Mouse (Mus musculus) stomach, postnatal 0 days (tissue): ENCODE results near the gene Nim1k. TPM values are rescaled to one million over a fixed set of nuclear protein-coding genes. Genes with fewer than 3 reads are reported as not detected.

ENCODE experiments used
- ATAC-seq: fragments of 200-750 bp; cut with Nextera tagmentation; 2 replicates; pipeline ENCODE4 v1.8.0; 2017; ENCODE audit not compliant: low FRiP score, low TSS enrichment
- DNase-seq: peaks from one replicate; pipeline ENCODE4 v3.0.0-alpha.2; 2016; ENCODE audit warnings: low spot score
- H3K27ac ChIP-seq: fragments of 300-500 bp; sonication (generic); replicated peaks from 2 replicates; pipeline ENCODE4 v1.5.1; 2014; ENCODE audit warnings: mild to moderate bottlenecking, control low read depth
- H3K27me3 ChIP-seq: fragments of 300-500 bp; sonication (generic); 2 replicates; pipeline ENCODE4 v1.6.1; 2014; ENCODE audit warnings: low read length; ENCODE audit not compliant: control insufficient read depth, insufficient read depth
- H3K36me3 ChIP-seq: fragments of 300-500 bp; sonication (generic); 2 replicates; pipeline ENCODE4 v1.6.1; 2014; ENCODE audit warnings: low read length, mixed read lengths; ENCODE audit not compliant: control insufficient read depth, insufficient read depth
- H3K4me1 ChIP-seq: fragments of 300-500 bp; sonication (generic); replicated peaks from 2 replicates; pipeline ENCODE4 v1.6.1; 2014; ENCODE audit warnings: antibody characterized with exemption; ENCODE audit not compliant: control insufficient read depth, insufficient read depth
- H3K4me2 ChIP-seq: fragments of 300-500 bp; sonication (generic); replicated peaks from 2 replicates; pipeline ENCODE4 v1.6.1; 2014; ENCODE audit warnings: low read depth, mild to moderate bottlenecking, control low read depth, moderate library complexity
- H3K4me3 ChIP-seq: fragments of 300-500 bp; sonication (generic); 2 replicates; pipeline ENCODE4 v1.5.1; 2014; ENCODE audit warnings: low read depth, low read length, control low read depth
- H3K9ac ChIP-seq: fragments of 300-500 bp; sonication (generic); 2 replicates; pipeline ENCODE4 v1.6.1; 2014; ENCODE audit warnings: mild to moderate bottlenecking, low read length, control low read depth, mixed read lengths
- H3K9me3 ChIP-seq: fragments of 300-500 bp; sonication (generic); 2 replicates; pipeline ENCODE4 v1.6.1; 2016; ENCODE audit warnings: low read length; ENCODE audit not compliant: control insufficient read depth
- CTCF ChIP-seq: IDR thresholded peaks from 2 replicates; pipeline ENCODE4 v1.5.1; 2016; ENCODE audit warnings: antibody characterized with exemption, low read depth, mild to moderate bottlenecking, moderate library complexity
- EP300 ChIP-seq: optimal IDR thresholded peaks from 2 replicates; pipeline ENCODE3; 2016; ENCODE audit warnings: antibody characterized with exemption
- WGBS: fragments of 180-500 bp; shearing (Covaris S2); extraction: QIAGEN DNeasy Blood & Tissue Kit; methylation state at CpG from one replicate; pipeline ENCODE4 v1.1.7; 2014; 5-methylcytosine and 5-hydroxymethylcytosine counted together
- polyA plus RNA-seq: library from polyadenylated mRNA; unstranded; fragments of >200 nt; fragmentation: Nextera tagmentation; extraction: Ambion mirVana; gene quantifications from 2 replicates; pipeline ENCODE4 v1.2.1, GENCODE M21; 2015

Gene Nim1k
- polyA plus RNA-seq, 1 experiment from 2014 or later, result 0.53 TPM

DNA sequence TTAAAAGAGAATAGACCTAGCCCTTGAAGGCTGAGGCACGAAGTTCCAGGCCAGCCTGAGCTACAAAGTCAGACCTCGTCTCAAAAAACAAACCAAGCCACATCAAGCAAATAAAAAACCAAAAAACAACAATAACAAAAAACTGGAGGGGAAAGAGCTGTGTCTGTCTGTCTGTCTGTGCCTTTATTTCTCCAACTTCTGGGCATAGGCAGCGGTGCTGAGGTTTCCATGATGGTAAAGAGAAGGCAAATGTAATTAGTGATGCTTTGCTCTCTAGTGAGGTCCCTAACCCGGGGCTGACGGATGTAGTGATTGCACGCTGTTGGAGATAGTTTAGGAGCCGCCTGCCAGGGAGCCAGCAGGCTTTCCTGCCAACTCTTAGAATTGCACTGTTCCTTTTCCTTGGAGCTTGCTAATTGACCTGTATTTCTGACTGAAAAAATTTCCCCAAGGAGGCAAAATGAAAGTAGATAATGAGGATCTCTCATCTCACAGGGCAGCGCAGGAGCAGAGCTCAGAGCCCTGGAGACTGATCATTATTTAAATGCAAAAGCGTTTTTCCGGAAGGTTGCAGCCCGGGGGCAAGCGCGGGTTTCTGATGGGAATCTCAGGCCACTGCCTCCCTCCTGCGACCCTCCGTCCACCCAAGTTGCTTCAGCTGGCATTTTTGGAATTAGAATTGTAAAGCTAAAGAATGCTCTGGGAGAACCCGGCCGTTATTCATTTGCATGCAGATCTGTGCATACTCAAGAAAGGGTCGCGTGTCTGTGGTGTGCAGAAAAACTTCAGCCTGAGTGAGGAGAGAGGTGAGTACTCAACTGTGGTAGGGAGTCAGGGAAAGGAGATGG is 14.1 kb downstream of the Nim1k start:
- H3K4me3 ChIP-seq, result peak overlapping the region; percentile 22; the same call in 1 of the 2 replicates
- H3K4me2 ChIP-seq, result peak overlapping the region; percentile 46
- H3K9me3 ChIP-seq, result no peaks in the 10 kb centered on the region
- TF ChIP-seq EP300 (no peak), CTCF (no peak)
- H3K27ac ChIP-seq, result no peak overlapping the region
- 16% methylated on average over 19 of the region's 19 CpGs for WGBS
- H3K36me3 ChIP-seq, result no peaks in the 10 kb centered on the region
- 0 out of 2 replicates have a peak overlapping the region, but pooled peaks have one; percentile 31 for H3K9ac ChIP-seq
- no peaks in the 10 kb centered on the region for H3K4me1 ChIP-seq
- no peak for DNase-seq
- ATAC-seq, result no peak
- H3K27me3 ChIP-seq, result no peaks in the 10 kb centered on the region

DNA sequence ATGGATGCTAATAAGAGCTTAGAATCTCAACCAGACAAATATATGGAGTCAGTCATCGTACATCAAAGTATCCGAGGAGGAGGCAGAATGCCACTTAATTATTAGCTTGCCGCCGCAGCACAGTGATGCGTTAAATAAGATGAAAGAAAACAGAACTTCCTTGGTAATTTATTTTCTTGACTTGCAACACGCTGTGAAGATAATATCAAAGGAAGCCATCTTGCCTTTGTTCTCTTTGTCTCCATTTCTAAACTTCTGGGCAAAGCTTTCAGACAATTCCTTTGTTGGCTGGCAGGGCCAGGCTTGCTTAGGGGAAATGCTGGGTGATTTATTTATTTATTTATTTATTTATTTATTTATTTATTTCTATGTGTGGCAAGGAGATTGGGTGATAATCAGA is 24.2 kb downstream of the Nim1k start:
- Histone ChIP-seq H3K27me3 (no peaks in the 10 kb centered on the region), H3K9ac (no peak overlapping the region), H3K4me3 (no peak overlapping the region), H3K27ac (no peak overlapping the region), H3K9me3 (no peaks in the 10 kb centered on the region), H3K36me3 (no peaks in the 10 kb centered on the region), H3K4me2 (no peak overlapping the region), H3K4me1 (no peaks in the 10 kb centered on the region)
- ATAC-seq, result no peak
- TF ChIP-seq EP300 (no peak), CTCF (no peak)
- DNase-seq, result no peak
- WGBS, result 57% methylated on average over 6 of the region's 6 CpGs

DNA sequence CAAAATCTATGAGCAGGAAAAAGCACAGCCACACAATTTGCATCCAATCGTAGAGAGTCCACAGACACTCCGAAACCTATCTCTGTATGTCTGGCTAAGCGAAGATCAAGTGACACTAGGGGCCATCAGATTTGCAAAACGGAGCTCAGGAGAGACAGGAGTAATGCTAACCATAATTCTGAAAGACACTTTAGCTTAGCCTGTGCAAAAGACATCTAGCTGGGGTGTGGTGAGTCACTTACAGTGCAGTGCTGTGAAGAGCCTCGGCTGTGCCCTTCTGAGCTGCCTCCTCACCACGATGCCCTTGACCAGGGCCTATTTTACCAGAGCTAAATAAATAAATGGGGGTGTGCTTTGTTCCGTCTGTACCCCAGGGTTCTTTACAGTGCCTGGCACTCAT is 26.3 kb downstream of the Nim1k start:
- Histone ChIP-seq H3K36me3 (no peaks in the 10 kb centered on the region), H3K4me1 (no peaks in the 10 kb centered on the region), H3K27me3 (no peaks in the 10 kb centered on the region), H3K9ac (no peak overlapping the region), H3K4me3 (no peak overlapping the region), H3K27ac (no peak overlapping the region), H3K4me2 (no peak overlapping the region), H3K9me3 (no peaks in the 10 kb centered on the region)
- ATAC-seq (no peak), DNase-seq (no peak)
- whole genome bisulfite sequencing, result 85% methylated on average over 7 of the region's 7 CpGs
- TF ChIP-seq CTCF, result no peak
- TF ChIP-seq EP300, result no peak

DNA sequence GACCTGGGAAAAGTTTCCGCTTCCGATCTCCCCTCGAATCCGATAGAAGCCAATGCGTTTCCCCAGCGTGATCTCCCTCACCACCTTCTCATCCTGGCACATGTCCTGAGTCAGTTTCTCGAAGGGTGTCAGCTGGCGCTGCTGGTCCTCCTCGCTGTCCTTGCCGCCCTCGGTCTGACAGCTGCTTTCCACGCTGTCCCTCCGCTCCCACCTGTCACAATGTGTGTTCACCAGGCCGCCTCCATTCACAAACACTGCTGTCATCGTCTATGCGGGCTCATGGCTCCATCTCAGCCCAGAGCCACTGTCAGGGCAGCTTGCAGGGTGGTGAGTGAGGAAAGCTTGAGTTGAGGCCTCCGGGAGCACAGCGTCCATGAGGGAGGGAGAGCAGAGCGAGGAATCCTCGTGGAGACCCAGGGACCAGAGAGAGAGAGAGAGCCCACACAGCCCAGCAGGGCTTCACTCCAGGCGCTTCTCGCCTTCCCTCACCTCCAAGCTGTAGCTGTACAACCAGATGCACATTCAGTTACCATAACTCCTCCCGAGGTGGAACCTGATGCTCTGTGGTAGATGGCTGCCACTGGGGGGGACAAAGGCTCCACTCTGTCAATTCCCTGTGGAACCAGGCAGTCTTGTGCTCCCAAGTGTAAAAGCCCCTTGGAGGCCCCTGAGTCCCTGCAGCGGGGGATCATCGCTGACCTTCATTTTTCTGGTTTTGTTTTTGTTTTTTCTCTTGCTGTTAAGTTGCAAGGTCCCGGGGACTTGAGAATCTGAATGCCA is 27.9 kb downstream of the Nim1k start:
- Histone ChIP-seq H3K9ac (0 out of 2 replicates have a peak overlapping the region, but pooled peaks have one; percentile 13), H3K4me3 (no peak overlapping the region), H3K4me1 (no peaks in the 10 kb centered on the region), H3K27ac (no peak overlapping the region), H3K36me3 (no peaks in the 10 kb centered on the region), H3K9me3 (no peaks in the 10 kb centered on the region), H3K4me2 (no peak overlapping the region), H3K27me3 (no peaks in the 10 kb centered on the region)
- no peak for ATAC-seq
- DNase-seq, result no peak
- TF ChIP-seq CTCF, result no peak
- no peak for TF ChIP-seq EP300
- WGBS, result 72% methylated on average over 26 of the region's 26 CpGs

DNA sequence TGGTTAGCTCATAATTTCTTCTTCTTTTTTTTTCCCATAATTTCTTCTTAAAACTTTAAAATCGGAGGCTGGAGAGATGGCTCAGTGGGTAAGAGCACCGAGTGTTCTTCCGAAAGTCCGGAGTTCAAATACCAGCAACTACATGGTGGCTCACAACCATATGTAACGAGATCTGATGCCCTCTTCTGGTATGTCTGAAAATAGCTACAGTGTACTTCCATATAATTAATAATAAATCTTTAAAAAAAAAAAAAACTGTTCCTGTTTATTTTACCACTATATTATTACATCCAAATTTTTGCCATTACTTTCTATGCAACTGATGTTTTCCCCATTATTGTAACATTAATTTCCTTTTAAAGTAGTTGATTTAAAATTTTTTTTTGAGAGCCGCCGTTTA is 31.1 kb downstream of the Nim1k start:
- no peaks in the 10 kb centered on the region for H3K27me3 ChIP-seq
- H3K4me1 ChIP-seq, result no peaks in the 10 kb centered on the region
- H3K4me3 ChIP-seq, result no peak overlapping the region
- DNase-seq (no peak), ATAC-seq (no peak)
- no peak overlapping the region for H3K27ac ChIP-seq
- no peak for TF ChIP-seq EP300
- TF ChIP-seq CTCF, result peak; percentile 56
- WGBS, result 81% methylated on average over 7 of the region's 7 CpGs
- no peak overlapping the region for H3K9ac ChIP-seq
- H3K9me3 ChIP-seq, result no peaks in the 10 kb centered on the region
- H3K4me2 ChIP-seq, result no peak overlapping the region
- H3K36me3 ChIP-seq, result no peaks in the 10 kb centered on the region
